Mouse (Mus musculus) liver, embryonic 14.5 days (tissue): ENCODE measurements around the gene Ccdc187. TPM values are rescaled to one million over a fixed set of nuclear protein-coding genes. Genes with fewer than 3 reads are reported as not detected.

Experiments used
- ATAC-seq: fragments of 200-750 bp; cut with Nextera tagmentation; 2 replicates; pipeline ENCODE4 v1.8.0; 2017; ENCODE audit warnings: moderate number of reproducible peaks, mild to moderate bottlenecking, moderate library complexity; ENCODE audit not compliant: insufficient read depth
- DNase-seq, 3 experiments: peaks; one replicate each; pipeline ENCODE4 v3.0.0-alpha.2; 2012 to 2013; ENCODE audit warnings: low read depth in 3 of 3, low spot score in 3 of 3
- H3K27ac ChIP-seq: fragments of 300-500 bp; sonication (generic); 2 replicates; pipeline ENCODE4 v1.5.1; 2014; ENCODE audit warnings: moderate library complexity, mild to moderate bottlenecking, control low read depth, inconsistent platforms
- H3K27me3 ChIP-seq: fragments of 300-500 bp; sonication (generic); 2 replicates; pipeline ENCODE4 v1.6.1; 2014; ENCODE audit warnings: mild to moderate bottlenecking, low read length, moderate library complexity; ENCODE audit not compliant: control insufficient read depth, insufficient read depth
- H3K36me3 ChIP-seq: fragments of 300-500 bp; sonication (generic); replicated peaks from 2 replicates; pipeline ENCODE4 v1.6.1; 2014; ENCODE audit warnings: low read depth; ENCODE audit not compliant: control insufficient read depth, insufficient read depth
- H3K4me1 ChIP-seq, 2 experiments: fragments of 200-500 bp in 1 of 2; fragments of 300-500 bp in 1 of 2; sonication (generic) in 1 of 2; replicated peaks; 2 replicates each; pipeline ENCODE4 v1.6.1; 2012 to 2014; ENCODE audit warnings: antibody characterized with exemption in 1 of 2, inconsistent platforms in 1 of 2, low read length in 1 of 2; ENCODE audit not compliant: control insufficient read depth in 2 of 2, insufficient read depth in 2 of 2
- H3K4me2 ChIP-seq: fragments of 300-500 bp; sonication (generic); 2 replicates; pipeline ENCODE4 v1.6.1; 2014; ENCODE audit warnings: low read depth, mild to moderate bottlenecking, control low read depth, moderate library complexity
- H3K4me3 ChIP-seq, 2 experiments: fragments of 200-500 bp in 1 of 2; fragments of 300-500 bp in 1 of 2; sonication (generic) in 1 of 2; 2 replicates each; pipeline ENCODE4 v1.5.1; 2012 to 2014; ENCODE audit warnings: low read depth in 2 of 2, low read length in 2 of 2, mild to moderate bottlenecking in 2 of 2, control low read depth in 1 of 2, inconsistent platforms in 1 of 2, moderate library complexity in 1 of 2; ENCODE audit not compliant: insufficient read depth in 1 of 2
- H3K9ac ChIP-seq: fragments of 300-500 bp; sonication (generic); replicated peaks from 2 replicates; pipeline ENCODE4 v1.6.1; 2014; ENCODE audit warnings: mild to moderate bottlenecking, control low read depth, moderate library complexity
- H3K9me3 ChIP-seq: fragments of 300-500 bp; sonication (generic); 2 replicates; pipeline ENCODE4 v1.6.1; 2016; ENCODE audit warnings: low read length, mixed read lengths; ENCODE audit not compliant: control insufficient read depth
- CTCF ChIP-seq: IDR thresholded peaks from 2 replicates; pipeline ENCODE4 v1.5.1; 2016; ENCODE audit warnings: antibody characterized with exemption, low read depth, control low read depth
- EP300 ChIP-seq: IDR thresholded peaks from 2 replicates; pipeline ENCODE4 v1.6.1; 2016; ENCODE audit warnings: antibody characterized with exemption, low read depth
- WGBS: fragments of 180-500 bp; shearing (Covaris S2); extraction: QIAGEN DNeasy Blood & Tissue Kit; methylation state at CpG from one replicate; pipeline ENCODE4 v1.1.7; 2014; ENCODE audit not compliant: insufficient replicate concordance; 5-methylcytosine and 5-hydroxymethylcytosine counted together
- polyA plus RNA-seq, 2 experiments: library from polyadenylated mRNA; depleted of rRNA in 1 of 2; stranded (reverse) in 1 of 2; unstranded in 1 of 2; fragments of >200 nt; fragmentation: Nextera tagmentation in 1 of 2; extraction: Ambion mirVana in 1 of 2; gene quantifications; 2 replicates each; pipeline versions ENCODE4 v1.2.1 to v1.2.3; 2012 to 2014

Ccdc187 gene
- polyA plus RNA-seq, 2 experiments, result 0.06 TPM; not detected in 1

GRCm38 (mm10) chr2:26325386-26326181, 31.2 kb upstream of the Ccdc187 start:
- ATAC-seq (peak; percentile 74), DNase-seq (peak; percentile 44 to 54 (median 53))
- no peaks in the 10 kb centered on the region for H3K4me1 ChIP-seq
- no peak overlapping the region for H3K4me2 ChIP-seq
- H3K36me3 ChIP-seq, result no peaks in the 10 kb centered on the region
- H3K9me3 ChIP-seq, result no peaks in the 10 kb centered on the region
- H3K27me3 ChIP-seq, result no peaks in the 10 kb centered on the region
- H3K27ac ChIP-seq, result no peak overlapping the region
- no peak for TF ChIP-seq EP300
- peak; percentile 99 for TF ChIP-seq CTCF
- H3K4me3 ChIP-seq, result no peak overlapping the region
- H3K9ac ChIP-seq, result no peak overlapping the region
- 50% methylated on average over 15 of the region's 15 CpGs for WGBS

GRCm38 (mm10) chr2:26324917-26325316, 30.6 kb upstream of the Ccdc187 start:
- Histone ChIP-seq H3K4me2 (no peak overlapping the region), H3K4me3 (no peak overlapping the region), H3K27ac (no peak overlapping the region), H3K9ac (no peak overlapping the region), H3K36me3 (no peaks in the 10 kb centered on the region), H3K9me3 (no peaks in the 10 kb centered on the region), H3K27me3 (no peaks in the 10 kb centered on the region), H3K4me1 (no peaks in the 10 kb centered on the region)
- ATAC-seq (no peak), DNase-seq (no peak)
- 53% methylated on average over 2 of the region's 2 CpGs for WGBS
- peak; percentile 63 for TF ChIP-seq CTCF
- TF ChIP-seq EP300, result no peak

- ATAC-seq (no peak), DNase-seq (no peak)
- H3K4me3 ChIP-seq, result no peak overlapping the region
- TF ChIP-seq EP300, result no peak
- TF ChIP-seq CTCF, result no peak
- H3K27ac ChIP-seq, result no peak overlapping the region
- no peaks in the 10 kb centered on the region for H3K36me3 ChIP-seq
- H3K9ac ChIP-seq, result no peak overlapping the region
- 72% methylated on average over 13 of the region's 13 CpGs for WGBS
- H3K9me3 ChIP-seq, result no peaks in the 10 kb centered on the region
- no peak overlapping the region for H3K4me2 ChIP-seq
- H3K27me3 ChIP-seq, result no peaks in the 10 kb centered on the region
- no peaks in the 10 kb centered on the region for H3K4me1 ChIP-seq
Observed at GRCm38 (mm10) chr2:26323589-26324325, 29.4 kb upstream of the Ccdc187 start.

GRCm38 (mm10) chr2:26320245-26321185, 26.2 kb upstream of the Ccdc187 start:
- TF ChIP-seq EP300 (no peak), CTCF (no peak)
- Histone ChIP-seq H3K4me1 (no peaks in the 10 kb centered on the region), H3K4me2 (no peak overlapping the region), H3K27me3 (no peaks in the 10 kb centered on the region), H3K36me3 (no peaks in the 10 kb centered on the region), H3K9ac (no peak overlapping the region), H3K9me3 (no peaks in the 10 kb centered on the region), H3K4me3 (no peak overlapping the region), H3K27ac (no peak overlapping the region)
- DNase-seq, result no peak
- no peak for ATAC-seq
- WGBS, result 56% methylated on average over 14 of the region's 14 CpGs
